Mouse (Mus musculus): ENCODE measurements around the gene Epn3.

Gene Epn3

DNA sequence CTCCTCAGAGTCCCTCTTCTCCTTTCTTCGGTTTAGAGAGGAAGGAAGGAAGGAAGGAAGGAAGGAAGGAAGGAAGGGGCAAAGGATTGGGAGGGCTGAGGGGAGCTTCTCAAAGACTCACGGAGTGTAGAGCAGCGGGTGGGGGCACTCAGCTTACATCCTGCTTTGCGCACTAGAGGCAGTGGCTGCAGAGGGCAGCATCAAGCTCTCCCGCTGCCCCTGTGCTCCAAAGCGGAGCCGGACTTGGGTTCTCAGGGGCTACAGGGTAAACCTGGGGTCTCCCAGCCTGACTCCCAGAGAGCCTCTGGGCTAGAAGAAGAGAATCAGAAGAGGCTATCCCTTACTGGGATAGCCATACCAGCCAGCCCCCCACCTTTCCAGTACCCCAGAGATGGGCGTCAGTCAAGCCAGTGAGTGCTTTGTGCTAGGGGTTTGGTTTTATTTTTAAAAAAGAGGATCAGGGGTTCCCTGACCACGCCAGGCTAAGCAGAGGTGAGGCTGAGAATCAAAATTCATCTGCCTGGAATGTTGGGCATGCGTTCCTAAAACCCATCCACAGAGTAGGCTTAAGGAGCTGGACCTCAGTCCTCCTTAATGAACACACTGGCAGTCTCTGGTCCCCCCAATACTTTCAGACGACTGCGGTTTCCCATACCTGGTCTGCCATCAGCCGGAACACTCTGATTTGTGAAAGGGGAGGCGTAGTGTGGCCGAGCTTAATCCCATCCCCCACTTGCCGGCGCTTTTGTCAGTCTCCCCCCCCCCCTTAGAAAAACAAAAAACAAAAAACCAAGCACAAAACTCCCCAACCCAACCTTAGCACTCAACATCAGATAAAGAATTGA is 27.8 kb downstream of the Epn3 start:
- DNase-seq (ENCODE audit: low spot score in 2 of 2): no peak

DNA sequence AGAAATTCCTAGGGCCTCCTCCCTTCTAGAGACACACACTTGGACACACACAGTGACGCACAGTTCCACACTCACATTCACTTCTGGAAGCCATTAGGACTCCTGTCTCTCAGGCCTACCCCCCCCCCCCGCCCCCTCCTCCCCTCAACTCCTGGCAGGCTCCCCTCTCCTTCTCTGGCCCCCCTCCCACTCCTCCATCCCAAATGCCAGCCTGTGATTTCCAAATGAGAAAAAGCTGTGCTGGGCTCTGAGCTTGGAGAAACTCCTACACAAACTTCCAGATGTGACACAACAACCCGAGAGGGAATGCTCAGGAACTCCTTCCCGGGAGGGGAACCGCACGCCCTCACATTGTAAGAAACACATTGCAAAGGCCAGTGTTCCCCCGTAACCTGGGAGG is 29.4 kb downstream of the Epn3 start:
- DNase-seq (ENCODE audit: low spot score in 2 of 2): no peak

DNA sequence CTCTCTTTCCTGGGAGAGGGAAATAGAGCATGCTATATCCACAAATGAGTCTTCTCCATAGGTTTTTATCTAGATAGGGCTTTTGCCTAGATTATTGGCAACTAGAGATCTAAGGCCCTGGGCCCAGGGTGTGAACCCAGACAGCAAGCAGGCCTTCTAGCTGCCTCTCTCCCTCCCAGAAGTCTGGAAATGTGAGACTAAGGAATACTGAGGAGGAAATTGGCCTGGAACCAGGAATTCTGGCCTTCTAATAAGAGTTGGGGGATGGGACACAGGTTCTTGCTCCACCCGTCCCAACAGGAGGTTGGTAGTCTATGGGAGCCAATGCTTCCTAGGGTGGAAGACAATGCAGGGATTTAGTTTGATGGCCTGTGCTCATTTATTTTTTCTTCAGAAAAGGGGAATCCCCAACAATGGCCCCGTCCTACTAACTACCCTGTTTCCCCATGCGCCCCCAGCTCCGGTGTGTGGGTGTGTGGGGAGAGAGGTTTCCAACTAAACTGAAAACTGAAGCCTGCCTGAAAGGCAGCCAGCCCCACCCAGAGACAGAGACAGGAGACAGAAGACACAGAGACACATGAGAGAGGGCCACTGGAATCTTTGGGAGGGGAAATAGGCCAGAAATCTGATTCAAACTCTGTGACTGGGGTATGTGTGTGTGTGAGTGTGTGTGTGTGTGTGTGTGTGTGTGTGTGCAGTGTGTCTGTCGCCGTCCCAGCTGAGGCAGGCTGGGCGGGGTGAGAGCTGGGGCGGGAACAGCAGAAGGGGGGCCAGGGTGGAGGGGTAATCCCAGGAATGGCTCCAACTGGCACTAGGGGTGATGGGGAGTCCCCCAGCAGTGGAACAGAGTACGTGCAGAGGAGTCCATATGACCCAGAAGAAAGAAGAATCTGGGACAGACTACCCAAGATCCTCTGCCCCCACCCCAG is 30.4 kb downstream of the Epn3 start:
- no peak for DNase-seq (ENCODE audit: low spot score in 2 of 2)

DNA sequence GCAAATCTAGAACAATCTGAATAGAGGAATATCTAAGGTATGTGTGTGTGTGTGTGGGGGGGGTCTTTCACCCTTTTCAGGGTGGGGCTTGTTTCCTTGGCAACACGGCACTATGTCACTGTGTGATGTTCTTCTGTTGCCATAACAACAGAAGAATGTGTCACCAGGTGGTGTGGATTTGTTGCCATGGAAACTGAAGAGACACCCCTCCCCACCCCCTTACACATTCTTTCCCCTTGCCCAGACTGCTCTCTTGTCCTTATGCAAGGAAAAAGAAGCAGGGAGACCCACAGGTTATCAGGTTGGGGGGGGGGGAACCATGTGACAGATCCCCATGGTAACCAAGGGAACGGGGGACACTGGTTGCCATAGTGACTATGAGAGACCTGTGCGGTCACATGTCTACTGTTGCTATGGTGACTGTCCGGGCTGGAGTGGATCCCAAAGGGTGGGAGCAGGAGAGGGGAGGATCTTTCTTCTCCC is 31.2 kb downstream of the Epn3 start:
- DNase-seq (ENCODE audit: low spot score in 2 of 2): no peak

DNA sequence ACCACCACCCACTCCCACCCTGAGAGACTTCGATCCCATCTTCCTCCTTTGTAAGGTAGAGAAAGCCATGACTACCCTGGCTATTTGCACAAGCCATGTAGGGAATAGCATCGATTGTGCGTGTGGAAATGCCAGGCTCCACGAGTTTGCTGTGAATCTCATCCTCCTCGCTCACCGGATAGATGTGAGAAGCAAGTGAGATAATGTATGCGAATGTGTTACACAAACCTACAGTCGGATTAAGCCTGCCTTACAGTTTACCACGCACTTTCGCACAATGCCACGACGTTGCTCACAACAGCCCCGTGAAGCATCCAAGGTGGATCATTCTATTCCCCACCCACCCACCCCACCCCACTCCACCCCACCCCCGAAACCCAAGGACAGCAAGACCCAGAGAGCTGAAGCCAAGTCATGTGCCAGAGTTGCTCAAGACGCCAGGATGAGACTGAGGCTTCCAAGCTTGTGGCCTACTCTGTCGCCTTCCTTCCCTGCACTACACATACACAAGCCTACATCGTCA is 33.4 kb downstream of the Epn3 start:
- no peak for DNase-seq (ENCODE audit: low spot score in 2 of 2)

DNA sequence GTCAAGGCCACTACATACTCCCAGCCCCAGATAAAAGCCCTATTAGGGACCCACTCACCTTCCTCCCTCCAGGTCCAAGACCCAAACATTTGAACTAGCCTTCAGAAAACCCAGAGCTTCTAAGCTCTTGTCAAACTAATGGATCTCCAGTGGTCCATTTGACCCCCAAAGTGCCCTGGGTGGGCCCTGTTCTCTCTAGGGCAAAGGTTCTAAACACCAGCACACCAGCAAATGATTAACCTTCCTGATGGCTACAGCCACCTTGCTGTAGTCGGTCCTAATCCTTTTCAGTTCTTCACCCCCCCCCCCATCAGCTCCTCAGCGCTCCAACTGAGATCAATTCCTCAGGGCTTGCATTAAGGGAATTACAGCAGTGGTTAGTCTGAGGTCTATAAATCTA is 35.6 kb downstream of the Epn3 start:
- no peak for DNase-seq (ENCODE audit: low spot score in 2 of 2)

DNA sequence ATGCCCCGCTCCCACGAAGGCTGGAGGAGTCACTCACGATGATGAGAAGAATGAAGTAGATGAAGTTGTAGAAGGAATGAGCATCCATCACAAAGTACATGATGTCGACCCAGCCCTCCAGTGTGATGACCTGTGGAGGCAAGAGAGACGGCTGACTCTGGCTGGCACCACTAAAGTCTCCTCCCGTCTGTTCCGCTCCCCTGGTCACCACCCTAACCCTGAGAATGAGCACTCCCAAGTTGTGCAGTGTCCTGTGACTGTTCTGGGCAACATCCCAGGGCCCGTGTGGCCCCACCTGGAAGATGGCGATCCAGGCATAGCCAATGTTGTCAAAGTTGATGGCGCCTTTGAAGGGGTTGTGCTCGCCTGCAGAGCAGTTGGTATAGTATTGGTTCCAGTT is 37.9 kb downstream of the Epn3 start:
- DNase-seq (ENCODE audit: low spot score in 2 of 2): no peak

DNA sequence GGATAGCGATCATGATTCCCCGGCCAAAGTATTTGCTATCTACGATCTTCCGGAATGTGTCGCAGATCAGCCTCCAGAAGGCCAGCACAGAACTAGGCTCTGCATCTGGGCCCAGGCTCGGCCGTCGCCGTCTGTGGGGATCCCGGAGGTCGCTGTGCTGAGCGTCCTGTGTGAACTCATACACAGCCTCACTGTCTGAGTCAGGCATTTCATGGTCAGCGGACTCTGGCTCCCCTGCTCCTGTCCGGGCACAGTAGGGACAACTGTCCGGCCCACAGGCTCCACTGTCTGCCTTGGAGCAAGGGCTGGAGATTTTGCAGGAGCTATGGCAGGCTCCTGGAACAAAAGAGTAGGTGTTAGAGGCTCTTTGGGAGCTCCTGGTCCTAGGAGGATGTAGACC is 42.8 kb downstream of the Epn3 start:
- DNase-seq (ENCODE audit: low spot score in 2 of 2): peak in 1 of 2 experiments; percentile 37

DNA sequence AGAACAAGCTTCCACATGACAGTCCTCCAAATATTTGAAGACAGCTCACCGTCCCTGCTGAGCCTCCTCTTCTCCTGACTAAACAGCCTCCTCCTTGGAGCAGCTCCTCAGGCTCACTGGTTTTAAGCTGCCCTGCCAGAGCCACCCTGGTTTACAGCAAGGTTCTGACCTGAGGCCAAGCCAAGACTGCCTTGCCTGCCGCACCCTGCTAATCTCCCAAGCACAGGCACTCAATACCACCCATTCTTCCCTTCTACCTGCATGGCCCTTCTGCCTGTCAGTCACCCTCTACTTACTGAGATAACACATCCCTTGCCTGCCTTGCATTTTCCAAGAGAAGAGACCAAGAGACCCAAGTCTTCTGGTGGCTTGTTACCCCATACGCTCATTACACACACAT is 43.4 kb downstream of the Epn3 start:
- peak; percentile 62 to 76 for DNase-seq (ENCODE audit: low spot score in 2 of 2)

DNA sequence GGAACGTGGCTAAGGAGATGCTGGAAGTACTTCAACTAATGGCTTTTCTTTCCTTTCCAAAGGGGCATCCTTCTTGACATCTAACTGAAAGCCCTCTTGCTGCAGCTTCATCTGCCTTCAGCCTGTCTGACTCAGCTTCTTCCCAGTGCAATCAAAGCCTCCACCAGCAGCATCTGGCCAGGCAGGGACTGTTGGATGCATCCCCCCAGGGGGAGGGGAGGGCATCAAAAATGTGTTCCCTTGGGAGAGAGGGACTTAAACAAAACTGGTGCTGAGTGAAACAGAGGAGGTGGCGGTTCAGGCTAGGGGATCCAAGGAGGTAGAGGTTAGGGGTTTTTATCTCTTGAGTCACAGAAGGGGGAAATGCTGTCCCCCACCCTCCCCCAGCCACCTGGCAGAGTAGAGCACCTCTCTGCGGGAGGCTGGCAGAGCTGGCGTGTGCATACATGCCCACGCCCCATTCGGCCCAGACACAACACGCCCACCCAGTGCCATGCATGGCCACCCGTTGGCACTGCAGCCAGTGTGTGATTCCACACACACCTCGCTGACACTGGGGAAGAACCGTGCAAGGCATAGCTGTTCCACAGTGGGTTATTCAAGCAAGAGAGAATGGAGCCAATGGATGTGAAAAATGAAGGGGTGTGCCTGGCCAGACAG is 44.5 kb downstream of the Epn3 start:
- DNase-seq (ENCODE audit: low spot score in 2 of 2): peak; percentile 62 to 74

DNA sequence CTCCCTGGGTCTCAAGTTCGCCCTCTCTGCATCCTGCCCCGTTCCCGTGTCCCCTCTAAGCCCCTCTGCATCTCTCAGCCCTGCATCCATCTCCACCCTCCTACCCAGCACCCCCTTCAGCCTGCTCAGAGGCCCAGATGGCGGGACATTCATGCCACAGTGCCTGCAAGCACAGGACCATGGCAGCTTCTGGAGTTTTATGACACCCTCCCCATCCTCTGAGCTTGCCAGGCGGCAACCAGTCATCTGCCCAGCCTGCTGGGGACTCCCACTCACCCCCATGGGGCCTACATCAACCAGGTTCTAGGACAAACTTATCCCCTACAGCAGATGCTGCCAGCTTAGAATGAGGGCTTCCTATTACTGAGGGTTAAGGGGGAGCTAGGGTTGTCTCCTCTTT is 45.0 kb downstream of the Epn3 start:
- no peak for DNase-seq (ENCODE audit: low spot score in 2 of 2)

DNA sequence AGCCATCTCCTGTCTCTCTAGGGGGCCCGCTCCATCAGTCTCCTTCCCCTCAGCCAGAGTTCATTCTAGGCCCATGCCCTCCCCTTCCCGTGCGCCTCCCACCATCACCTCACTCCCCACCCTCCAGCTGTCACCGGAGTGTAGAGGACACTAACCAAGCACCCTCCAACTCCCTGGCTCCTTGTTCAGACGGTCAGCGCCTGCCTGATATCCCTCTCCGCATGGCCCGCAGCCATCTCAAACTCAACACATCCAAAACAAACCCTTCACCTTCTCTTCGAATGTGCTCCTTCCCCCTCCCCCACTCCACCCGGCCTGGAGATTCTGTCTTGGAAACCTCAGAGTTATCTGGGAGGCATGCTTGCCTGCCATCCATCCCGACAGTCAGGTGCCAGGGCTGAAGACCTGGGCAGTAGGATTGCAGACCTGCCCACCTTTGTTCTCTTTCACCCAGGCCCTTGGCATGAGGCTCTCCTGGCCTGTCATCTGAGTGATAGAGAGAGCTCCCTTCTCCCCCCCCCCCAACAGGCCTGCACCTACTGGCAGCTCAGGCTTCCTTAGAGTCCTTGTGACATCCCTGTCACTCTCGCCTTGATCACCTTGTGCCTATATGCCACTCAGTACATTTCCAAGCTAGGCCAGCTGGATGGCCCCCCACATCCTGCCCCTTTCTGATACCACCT is 48.5 kb downstream of the Epn3 start:
- no peak for DNase-seq (ENCODE audit: low spot score in 2 of 2)

DNA sequence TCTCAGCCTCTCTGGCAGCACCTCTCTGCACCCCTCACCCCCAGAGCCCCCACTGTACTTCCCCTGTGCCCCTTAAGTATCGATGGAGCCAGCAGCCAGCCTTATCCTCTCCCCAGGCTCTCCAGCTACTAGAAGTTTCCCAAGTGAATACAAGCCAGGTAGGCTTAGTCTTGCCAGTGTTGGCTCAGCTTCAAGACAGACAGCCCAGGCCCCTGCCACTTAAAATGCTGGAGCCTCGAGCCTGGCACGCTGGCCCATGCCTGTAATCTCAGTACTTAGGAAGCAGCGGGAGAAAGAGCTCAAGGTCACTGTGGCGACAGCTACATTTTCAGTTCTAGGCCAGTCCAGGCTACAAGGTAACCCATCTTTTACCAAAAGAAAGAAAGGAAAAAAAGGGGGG is 49.9 kb downstream of the Epn3 start:
- no peak for DNase-seq (ENCODE audit: low spot score in 2 of 2)

DNA sequence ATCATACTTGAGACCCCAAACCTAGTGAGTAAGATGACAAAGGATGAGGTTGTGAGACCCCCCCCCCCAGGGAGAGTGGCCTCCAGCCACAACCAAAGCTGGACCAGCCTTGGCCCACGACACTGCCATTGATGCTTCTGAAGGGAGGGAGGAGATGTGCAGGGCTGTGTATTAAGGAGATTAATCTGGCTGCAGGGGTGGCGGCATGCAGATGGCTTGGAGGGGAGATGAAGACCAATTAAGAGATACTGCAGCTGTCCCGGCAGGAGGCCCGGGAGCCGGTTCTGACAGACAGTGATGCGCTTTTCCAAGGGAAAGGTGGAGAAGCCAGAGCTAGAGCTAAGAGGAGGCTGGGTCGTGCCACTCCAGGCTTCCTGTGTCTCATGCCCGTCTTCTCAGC is 50.5 kb downstream of the Epn3 start:
- DNase-seq (ENCODE audit: low spot score in 2 of 2): no peak

DNA sequence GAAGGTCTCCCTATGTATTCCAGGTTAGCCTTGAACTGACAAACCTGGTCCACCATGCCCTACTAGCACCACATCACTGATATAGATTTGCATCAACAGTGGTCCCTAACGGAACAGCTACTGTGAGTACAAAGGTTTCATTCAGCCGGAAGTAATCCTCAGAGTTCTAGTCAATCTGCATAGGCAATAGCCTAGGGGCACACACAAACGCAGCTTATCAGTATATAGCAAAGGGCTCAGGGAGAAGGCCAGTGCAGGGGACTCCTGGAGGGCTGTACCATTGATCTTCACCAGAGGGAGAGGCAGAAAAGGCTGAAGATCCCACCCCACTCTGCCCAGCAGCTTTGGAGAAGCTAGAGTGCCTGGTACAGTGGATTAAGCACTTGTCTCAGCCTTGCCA is 52.8 kb downstream of the Epn3 start:
- no peak for DNase-seq (ENCODE audit: low spot score in 2 of 2)

DNA sequence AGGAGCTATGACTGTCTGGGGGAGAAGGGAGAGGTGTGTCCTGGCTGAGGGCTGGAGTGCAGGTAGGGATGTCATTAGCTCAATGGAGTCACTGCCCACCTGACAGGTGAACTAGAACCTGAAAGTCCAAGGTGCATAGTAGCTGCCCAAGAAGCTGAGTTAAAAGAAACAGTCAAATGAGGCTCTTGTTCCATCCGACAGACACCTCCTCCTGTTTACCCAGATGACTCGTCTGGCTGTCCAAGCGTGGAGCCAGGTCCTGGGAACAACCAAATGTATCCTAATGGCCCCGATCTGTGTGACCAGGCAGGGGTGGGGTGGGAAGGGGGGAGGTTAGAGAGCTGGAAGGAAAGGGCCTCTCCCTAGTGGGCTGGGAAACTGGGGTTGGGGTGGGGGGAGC is 54.5 kb downstream of the Epn3 start:
- DNase-seq (ENCODE audit: low spot score in 2 of 2): no peak

DNA sequence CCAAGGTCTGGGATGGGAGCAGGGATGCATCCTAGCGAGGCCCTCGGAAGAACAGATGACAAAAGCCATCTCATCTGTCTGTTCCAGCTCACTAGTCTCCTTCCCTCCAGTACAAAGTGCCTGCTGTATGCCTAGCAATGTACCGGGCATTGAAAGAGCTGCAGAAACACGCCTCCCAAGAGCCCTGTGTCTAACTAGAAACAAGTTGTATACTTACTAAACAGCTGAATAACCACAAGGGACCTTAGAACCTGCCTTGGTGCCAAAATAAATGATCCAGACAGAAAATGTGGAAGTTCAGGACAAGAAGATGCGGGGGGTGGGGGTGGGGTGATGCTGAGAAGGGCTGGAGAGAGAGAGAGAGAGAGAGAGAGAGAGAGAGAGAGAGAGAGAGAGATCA is 54.9 kb downstream of the Epn3 start:
- DNase-seq (ENCODE audit: low spot score in 2 of 2): no peak

DNA sequence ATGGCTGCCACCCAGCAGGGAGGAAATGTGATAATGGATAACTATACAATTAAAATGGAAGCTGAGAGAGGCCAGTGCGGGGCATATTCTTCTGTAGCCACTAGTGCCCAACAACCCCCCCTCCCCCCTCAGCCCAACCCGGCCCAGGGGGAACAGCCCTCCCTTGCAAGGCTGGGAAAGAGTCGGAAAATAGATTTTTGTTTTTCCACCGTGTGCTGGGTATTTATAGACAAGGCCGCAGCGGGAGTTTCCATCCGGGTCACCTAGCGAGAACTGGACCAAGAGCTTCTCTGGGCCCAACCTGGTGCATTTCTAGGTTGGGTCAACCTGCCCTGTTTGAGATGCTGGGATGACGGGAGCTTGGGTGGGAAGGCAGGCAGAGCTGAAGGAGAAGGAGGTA is 58.0 kb downstream of the Epn3 start:
- no peak for DNase-seq (ENCODE audit: low spot score in 2 of 2)

DNA sequence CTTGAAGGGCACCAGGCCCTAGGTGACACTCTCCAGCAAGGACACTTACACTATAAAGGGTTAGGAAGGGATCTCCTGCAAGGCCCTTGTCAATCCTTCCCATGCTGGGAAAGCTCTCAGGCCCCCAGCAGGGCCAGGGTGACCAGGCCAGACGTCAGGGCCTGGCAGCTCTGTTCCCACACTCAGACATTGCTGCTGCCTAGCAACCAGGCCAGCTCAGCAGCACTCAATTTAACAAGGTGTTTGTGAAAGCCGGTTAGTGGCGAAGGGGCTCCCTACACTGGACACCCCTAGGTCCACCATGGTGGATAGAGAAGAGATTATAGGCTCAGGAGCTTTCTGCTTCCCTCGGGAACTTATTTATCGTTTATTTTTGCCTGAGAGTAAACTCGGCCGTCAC is 58.7 kb downstream of the Epn3 start:
- no peak for DNase-seq (ENCODE audit: low spot score in 2 of 2)

DNA sequence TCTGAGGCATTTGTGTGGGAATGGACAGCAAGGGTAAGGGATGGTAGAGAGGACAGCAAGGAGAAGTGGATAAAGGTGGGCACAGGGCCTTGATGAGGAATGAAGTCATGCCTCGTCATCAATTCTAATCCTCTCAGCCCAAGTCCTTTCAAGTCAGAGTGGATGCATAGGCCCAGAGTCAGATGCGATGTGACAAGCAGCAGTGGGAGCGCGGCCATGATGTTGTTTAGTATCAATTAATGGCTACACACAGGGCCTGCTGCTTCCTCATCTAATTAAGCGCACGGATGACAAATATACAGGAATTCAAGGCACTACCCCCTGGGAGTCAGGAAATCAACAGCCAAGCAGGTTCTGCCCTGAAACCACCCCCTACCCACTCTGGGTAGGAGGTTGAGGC is 59.4 kb downstream of the Epn3 start:
- no peak for DNase-seq (ENCODE audit: low spot score in 2 of 2)

Data from spleen, postnatal 10 days (tissue).